Mouse (Mus musculus): ENCODE measurements around the gene Tspan3.

DNA sequence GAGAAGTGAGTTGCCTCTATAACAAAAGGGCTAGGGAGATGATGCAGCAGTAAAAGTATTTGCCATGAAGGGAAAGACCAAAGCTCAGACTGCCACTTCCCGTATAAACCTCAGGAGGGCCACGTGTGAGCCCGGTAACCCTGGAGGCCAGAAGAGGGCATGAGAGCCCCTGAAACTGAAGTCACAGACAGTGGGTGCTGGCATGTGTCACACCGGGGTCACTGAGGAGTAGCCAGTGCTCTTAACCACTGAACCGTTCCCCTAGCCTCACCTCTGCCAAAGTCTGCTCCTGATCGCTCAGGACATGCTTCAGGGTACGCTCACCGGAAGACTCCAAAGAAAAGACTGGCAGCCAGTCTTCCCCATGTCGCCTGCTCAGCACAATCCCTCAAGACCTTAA is 23.5 kb downstream of the Tspan3 start:
- TF ChIP-seq CTCF (IDR thresholded peaks at IDR 0.05; ENCODE audit: extremely low read depth, insufficient read length, insufficient replicate concordance, low read depth, low read length) (no peak), POLR2A (IDR thresholded peaks at IDR 0.05; ENCODE audit: low read depth, low read length) (no peak)

Data from small intestine, adult 2 months (tissue).